Mouse (Mus musculus): ENCODE data around the gene Eya2. TPM values are rescaled to one million over a fixed set of nuclear protein-coding genes. Genes with fewer than 3 reads are reported as not detected.
A peak's percentile ranks its signal among the peaks of the same experiment; 100 is the strongest.

Gene Eya2
- polyA plus RNA-seq, 1 experiment from 2014 or later, result 4.4 TPM

DNA sequence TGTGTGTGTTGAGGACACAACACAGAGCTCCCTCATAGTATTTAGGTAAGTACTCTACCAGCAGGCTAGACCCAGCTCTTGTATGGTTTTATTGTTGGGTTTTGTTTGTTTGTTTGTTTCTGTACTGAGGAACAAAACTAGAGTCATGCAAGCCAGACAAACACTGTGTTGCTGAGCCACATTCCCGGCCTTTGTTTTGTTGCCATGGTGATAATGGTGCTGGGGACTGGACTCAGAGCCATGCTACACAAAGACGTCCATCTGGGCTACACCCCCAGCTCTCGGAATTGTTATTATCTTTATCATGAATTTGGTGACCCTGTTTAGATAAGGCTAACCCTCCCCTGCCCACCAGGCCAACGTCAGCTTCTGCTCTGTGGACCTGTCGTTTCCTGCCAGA lies 163.7 kb downstream of the Eya2 start:
- ATAC-seq, result peak; percentile 66; the same call in 1 of the 2 replicates
- H3K9ac ChIP-seq (replicated peaks), result no peak overlapping the region
- 8% methylated on average over 5 of the region's 5 CpGs for WGBS
- no peak overlapping the region for H3K27ac ChIP-seq
- no peaks in the 10 kb centered on the region for H3K36me3 ChIP-seq
- H3K9me3 ChIP-seq, result no peaks in the 10 kb centered on the region
- H3K4me2 ChIP-seq (replicated peaks), result no peak overlapping the region
- H3K4me1 ChIP-seq (replicated peaks), result peaks cover 23% of the 10 kb centered on the region
- H3K4me3 ChIP-seq (replicated peaks), result no peak overlapping the region
- H3K27me3 ChIP-seq, result no peaks in the 10 kb centered on the region

DNA sequence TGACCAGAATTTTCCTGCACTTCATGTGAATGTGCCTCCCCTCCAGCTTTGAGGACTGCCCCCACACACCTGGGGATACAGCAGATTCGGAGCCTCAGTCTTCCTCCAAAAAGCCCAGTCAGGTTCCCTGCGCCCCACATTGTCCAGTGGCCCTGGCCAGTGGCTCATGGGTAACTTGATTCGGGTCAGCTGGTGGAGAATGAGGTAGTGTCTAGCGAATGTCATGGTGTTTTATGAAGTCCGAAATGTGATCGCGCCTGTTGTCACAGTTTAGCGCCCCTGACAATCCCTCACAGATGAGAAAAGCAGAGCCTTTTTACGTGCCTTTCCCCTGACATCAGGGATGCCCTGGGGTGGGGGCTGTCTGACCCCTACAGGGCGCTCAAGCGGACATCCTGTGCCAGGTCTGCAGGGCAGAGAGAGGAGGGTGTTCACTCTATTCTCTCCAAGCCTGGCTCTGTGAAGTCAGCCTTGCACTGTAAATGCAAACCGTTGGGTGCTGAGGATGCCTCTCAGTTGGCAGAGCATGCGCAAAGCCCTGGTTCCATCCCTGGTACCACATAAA lies 164.7 kb downstream of the Eya2 start:
- H3K27ac ChIP-seq, result no peak overlapping the region
- ATAC-seq, result no peak
- H3K4me3 ChIP-seq (replicated peaks), result no peak overlapping the region
- no peaks in the 10 kb centered on the region for H3K9me3 ChIP-seq
- no peaks in the 10 kb centered on the region for H3K27me3 ChIP-seq
- WGBS, result 82% methylated on average over 13 of the region's 13 CpGs
- no peaks in the 10 kb centered on the region for H3K36me3 ChIP-seq
- peaks cover 23% of the 10 kb centered on the region for H3K4me1 ChIP-seq (replicated peaks)
- H3K4me2 ChIP-seq (replicated peaks), result no peak overlapping the region
- H3K9ac ChIP-seq (replicated peaks), result no peak overlapping the region

DNA sequence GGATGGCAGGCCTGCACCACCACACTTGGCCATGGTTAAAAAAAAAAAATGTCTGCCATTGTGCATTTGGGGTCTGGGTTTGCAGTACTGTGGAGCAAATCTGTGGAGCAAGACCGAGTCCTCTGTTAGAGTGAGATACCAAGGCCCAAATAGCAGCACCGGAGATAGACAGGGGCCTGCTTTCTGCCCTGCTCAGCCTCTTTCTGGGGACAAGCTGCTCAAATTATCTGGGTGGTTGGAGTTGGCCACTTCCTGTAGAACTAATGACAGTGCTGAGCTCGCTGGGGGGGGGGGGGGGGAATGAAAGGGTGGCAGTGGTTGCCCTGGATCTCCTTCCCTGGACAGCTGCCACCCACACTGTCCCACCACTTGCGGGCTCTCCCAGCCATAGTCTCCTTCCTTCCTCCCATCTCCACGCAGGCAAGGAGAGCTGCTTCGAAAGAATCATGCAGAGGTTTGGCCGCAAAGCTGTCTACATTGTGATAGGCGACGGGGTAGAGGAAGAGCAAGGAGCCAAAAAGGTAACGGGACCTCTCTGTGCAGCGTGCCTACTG lies 174.1 kb downstream of the Eya2 start:
- H3K27ac ChIP-seq, result peak overlapping the region; percentile 63
- H3K27me3 ChIP-seq, result no peaks in the 10 kb centered on the region
- WGBS, result 44% methylated on average over 10 of the region's 11 CpGs
- no peak overlapping the region for H3K4me3 ChIP-seq (replicated peaks)
- H3K9me3 ChIP-seq, result no peaks in the 10 kb centered on the region
- no peaks in the 10 kb centered on the region for H3K36me3 ChIP-seq
- H3K9ac ChIP-seq (replicated peaks), result no peak overlapping the region
- H3K4me1 ChIP-seq (replicated peaks), result peaks cover 12% of the 10 kb centered on the region
- peak; percentile 49 for ATAC-seq
- H3K4me2 ChIP-seq (replicated peaks), result no peak overlapping the region

DNA sequence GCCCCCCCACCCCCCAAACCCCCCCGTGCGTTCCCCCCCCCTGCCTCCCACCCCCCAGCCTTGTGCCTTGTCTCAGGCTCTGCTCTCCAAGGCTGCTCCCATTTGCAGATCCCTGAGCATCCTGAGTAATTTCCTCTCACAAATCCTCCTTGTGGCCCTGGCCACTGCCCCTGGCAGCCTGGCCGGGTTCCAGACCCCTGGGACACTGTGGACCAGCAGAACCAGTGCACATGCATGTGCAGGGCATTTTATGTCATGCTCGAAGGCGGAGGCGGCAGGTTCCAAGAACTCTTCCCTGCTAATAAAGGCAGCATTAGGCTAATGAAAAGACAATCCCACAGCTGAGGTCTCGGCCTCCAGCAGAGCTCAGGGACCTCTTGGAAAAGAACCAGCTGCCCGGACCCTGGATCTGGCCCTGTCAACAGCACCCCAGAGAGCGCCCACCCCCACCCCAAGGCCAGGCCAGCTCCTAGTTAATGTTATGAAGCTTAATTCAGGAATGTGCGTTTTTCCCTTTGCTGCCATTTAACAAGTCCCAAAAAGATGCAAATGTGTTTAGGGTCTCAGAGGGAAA lies 174.6 kb downstream of the Eya2 start:
- H3K27me3 ChIP-seq, result no peaks in the 10 kb centered on the region
- H3K9me3 ChIP-seq, result no peaks in the 10 kb centered on the region
- H3K27ac ChIP-seq, result peak overlapping the region; percentile 63
- peaks cover 12% of the 10 kb centered on the region for H3K4me1 ChIP-seq (replicated peaks)
- ATAC-seq, result peak; percentile 77
- H3K36me3 ChIP-seq, result no peaks in the 10 kb centered on the region
- no peak overlapping the region for H3K4me3 ChIP-seq (replicated peaks)
- H3K4me2 ChIP-seq (replicated peaks), result no peak overlapping the region
- H3K9ac ChIP-seq (replicated peaks), result no peak overlapping the region
- WGBS, result 25% methylated on average over 8 of the region's 10 CpGs

DNA sequence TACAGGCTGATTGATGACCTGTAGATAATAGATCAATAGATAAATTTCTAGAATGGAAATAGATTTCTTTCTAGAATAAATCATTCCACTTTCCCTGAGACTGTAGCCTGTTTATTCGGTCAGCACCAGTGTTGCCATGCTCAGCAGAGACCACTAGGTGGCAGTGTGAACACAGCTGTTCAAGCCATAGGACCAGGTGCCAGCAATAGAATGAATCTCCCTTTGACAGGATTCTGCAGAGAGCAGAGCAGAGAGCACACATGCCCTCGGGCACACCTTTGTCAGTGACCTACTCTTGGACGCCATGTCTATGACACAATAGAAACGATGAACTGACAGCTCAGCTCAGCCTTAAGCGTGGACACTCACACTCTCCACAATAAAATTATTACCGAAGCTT lies 184.1 kb downstream of the Eya2 start:
- no peaks in the 10 kb centered on the region for H3K27me3 ChIP-seq
- no peak overlapping the region for H3K4me3 ChIP-seq (replicated peaks)
- 27% methylated on average over 6 of the region's 6 CpGs for WGBS
- H3K9me3 ChIP-seq, result no peaks in the 10 kb centered on the region
- ATAC-seq, result peak; percentile 75
- H3K36me3 ChIP-seq, result peaks cover 20% of the 10 kb centered on the region
- H3K4me1 ChIP-seq (replicated peaks), result peaks cover 8% of the 10 kb centered on the region; the same call in 1 of the 2 replicates
- peak overlapping the region; percentile 70 for H3K27ac ChIP-seq
- H3K9ac ChIP-seq (replicated peaks), result no peak overlapping the region
- H3K4me2 ChIP-seq (replicated peaks), result no peak overlapping the region

DNA sequence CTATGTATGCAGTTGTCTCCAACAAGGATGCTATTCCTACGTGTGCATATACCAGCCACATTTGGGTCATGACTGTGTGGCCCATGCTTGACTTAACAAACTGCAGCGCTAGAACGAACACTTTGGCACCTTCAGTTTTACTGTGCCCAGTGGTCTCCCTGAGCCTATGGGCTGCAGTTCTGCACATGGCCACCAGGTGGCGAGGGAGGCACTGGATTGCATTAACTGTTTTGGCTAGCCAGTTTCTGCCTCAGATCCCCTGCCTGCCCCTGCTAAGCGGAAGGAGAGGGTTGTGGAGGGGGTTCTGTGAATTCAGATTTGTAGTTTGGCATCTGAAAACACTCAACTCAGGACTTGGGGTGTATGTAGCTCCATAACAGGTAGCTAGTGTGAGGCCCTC lies 187.5 kb downstream of the Eya2 start:
- Histone ChIP-seq H3K36me3 (peaks cover 51% of the 10 kb centered on the region), H3K9me3 (no peaks in the 10 kb centered on the region), H3K4me2 (replicated peaks) (no peak overlapping the region), H3K27ac (0 out of 2 replicates have a peak overlapping the region, but pooled peaks have one; percentile 9), H3K9ac (replicated peaks) (no peak overlapping the region), H3K4me3 (replicated peaks) (no peak overlapping the region), H3K27me3 (no peaks in the 10 kb centered on the region), H3K4me1 (replicated peaks) (peaks cover 8% of the 10 kb centered on the region; the same call in 1 of the 2 replicates)
- ATAC-seq, result peak; percentile 37
- WGBS, result 39% methylated on average over 5 of the region's 5 CpGs

DNA sequence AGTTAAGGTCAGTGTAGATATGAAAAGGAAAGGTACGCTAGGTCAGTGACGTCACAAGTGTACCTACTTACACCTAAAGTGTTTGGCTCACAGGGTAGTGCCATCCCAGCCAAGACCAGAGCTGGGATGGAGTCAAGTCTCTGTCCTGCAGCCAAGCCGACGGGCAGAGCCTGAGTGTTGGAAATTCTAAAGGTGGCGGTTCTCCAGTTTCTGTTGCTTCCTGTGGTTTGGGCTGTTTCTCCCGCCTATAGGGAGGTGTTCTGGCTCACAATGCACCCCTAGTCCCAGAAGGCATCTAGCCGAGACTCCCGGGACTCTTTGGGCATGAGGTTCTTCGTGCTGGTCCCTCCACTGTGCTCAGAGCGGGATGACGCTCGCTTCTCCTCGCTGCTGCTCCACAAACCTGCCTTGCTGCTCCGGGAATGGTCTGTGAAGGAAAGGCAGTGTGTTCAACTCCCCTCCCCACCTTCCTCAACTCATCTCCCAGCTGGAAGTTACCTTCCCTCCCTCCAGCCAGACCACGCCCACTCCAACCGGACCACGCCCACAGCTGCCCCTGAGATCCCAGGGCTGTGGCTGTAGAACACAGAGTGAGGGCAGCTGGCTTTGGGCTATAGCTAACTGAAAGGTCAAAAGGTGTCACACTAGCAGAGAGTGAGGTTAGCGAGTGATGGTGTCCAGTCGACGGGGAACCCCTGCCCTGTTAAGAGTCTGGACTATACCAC lies 190.6 kb downstream of the Eya2 start:
- H3K4me1 ChIP-seq (replicated peaks), result peaks cover 9% of the 10 kb centered on the region
- ATAC-seq, result no peak
- H3K4me3 ChIP-seq (replicated peaks), result no peak overlapping the region
- no peak overlapping the region for H3K9ac ChIP-seq (replicated peaks)
- H3K36me3 ChIP-seq, result peaks cover 83% of the 10 kb centered on the region
- H3K9me3 ChIP-seq, result no peaks in the 10 kb centered on the region
- WGBS, result 91% methylated on average over 20 of the region's 20 CpGs
- H3K27me3 ChIP-seq, result no peaks in the 10 kb centered on the region
- no peak overlapping the region for H3K27ac ChIP-seq
- no peak overlapping the region for H3K4me2 ChIP-seq (replicated peaks)

DNA sequence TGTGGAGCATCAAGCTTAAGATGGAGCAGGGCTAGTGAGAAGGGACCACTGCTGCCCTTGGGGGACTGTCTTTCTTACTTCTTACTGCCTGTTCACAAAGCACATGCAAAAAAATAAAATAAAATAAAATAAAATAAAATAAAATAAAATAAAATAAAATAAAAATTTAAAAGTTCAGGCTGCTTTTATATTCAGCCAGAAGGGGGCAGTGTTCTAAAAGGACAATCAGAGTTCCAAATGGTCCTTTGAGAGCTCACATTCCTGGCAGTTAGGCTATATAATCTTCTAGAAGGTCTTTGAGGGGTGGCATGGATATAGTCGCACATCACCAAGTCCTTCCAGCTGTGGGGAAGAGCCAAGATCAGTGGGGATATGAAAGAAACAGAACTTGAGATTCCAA lies 191.6 kb downstream of the Eya2 start:
- 75% methylated on average over 1 of the region's 1 CpGs for WGBS
- no peaks in the 10 kb centered on the region for H3K9me3 ChIP-seq
- no peak for ATAC-seq
- no peak overlapping the region for H3K27ac ChIP-seq
- H3K4me2 ChIP-seq (replicated peaks), result no peak overlapping the region
- peaks cover 88% of the 10 kb centered on the region for H3K36me3 ChIP-seq
- no peak overlapping the region for H3K9ac ChIP-seq (replicated peaks)
- no peak overlapping the region for H3K4me3 ChIP-seq (replicated peaks)
- H3K27me3 ChIP-seq, result no peaks in the 10 kb centered on the region
- peaks cover 19% of the 10 kb centered on the region for H3K4me1 ChIP-seq (replicated peaks)

DNA sequence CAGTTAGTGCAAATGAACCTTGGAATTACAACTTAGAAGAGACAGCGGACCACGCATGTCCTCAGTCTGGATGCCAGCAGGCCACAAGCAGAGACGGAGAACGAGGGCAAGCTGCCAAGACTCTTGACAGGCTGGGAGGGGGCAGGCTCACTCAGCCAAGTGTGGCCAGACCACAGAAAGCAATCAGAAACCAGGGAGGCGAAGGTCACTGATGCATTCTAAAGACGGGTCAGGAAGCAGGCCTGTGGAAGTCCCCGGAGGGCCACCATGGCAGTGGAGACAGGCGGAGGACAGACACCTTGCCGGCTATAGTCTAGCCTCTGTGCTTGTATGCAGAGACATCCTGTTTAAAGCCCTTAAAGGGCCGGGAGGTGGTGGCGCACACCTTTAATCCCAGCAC lies 193.2 kb downstream of the Eya2 start:
- Histone ChIP-seq H3K9ac (replicated peaks) (no peak overlapping the region), H3K4me3 (replicated peaks) (no peak overlapping the region), H3K9me3 (no peaks in the 10 kb centered on the region), H3K4me2 (replicated peaks) (no peak overlapping the region), H3K27ac (no peak overlapping the region; the same call in 1 of the 2 replicates), H3K36me3 (peaks cover 96% of the 10 kb centered on the region), H3K4me1 (replicated peaks) (peaks cover 21% of the 10 kb centered on the region), H3K27me3 (no peaks in the 10 kb centered on the region)
- no peak for ATAC-seq
- 59% methylated on average over 11 of the region's 11 CpGs for WGBS

DNA sequence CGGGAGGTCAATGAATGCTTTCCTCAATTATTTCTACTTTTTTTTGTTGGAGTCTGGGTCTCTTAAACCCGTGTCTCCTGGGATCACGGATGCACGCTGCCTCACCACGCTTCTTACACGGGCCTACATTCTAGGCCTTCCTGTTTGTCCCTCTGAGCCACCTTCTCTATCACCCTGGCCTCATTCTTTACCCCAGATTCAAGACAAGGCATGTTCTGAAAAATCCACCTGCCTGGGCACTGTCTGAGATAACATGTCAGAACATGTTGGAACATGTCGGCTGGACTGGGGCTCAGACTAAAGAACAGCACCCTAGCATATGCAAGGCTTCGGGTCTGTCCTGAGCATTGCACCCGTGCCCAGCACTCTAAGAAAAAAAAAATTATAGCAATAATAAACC lies 194.0 kb downstream of the Eya2 start:
- H3K4me1 ChIP-seq (replicated peaks), result peaks cover 21% of the 10 kb centered on the region
- H3K4me2 ChIP-seq (replicated peaks), result no peak overlapping the region
- no peak overlapping the region for H3K27ac ChIP-seq
- peaks cover 96% of the 10 kb centered on the region for H3K36me3 ChIP-seq
- no peaks in the 10 kb centered on the region for H3K9me3 ChIP-seq
- ATAC-seq, result no peak
- H3K27me3 ChIP-seq, result no peaks in the 10 kb centered on the region
- H3K9ac ChIP-seq (replicated peaks), result no peak overlapping the region
- 98% methylated on average over 9 of the region's 9 CpGs for WGBS
- no peak overlapping the region for H3K4me3 ChIP-seq (replicated peaks)

DNA sequence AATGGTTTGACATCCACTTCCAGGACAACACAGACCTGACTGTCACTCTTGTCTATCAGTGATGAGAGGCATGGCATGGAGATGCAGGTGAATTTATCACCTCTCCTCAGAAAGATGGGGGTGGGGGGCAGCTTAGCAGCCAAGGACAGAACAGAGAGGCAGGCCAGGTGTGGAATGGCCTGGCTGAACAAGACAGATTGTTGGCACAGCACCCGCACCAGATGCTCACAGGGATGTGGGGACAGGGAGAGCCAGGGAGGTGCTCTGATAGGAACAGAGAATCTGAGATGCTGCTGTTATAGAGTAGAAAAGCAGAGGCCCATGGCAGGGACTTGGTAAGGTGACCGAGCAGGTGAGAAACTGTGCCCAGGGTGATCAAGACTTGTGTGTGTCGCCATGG lies 194.8 kb downstream of the Eya2 start:
- H3K4me3 ChIP-seq (replicated peaks), result no peak overlapping the region
- H3K4me1 ChIP-seq (replicated peaks), result peaks cover 21% of the 10 kb centered on the region
- no peak overlapping the region for H3K9ac ChIP-seq (replicated peaks)
- no peak for ATAC-seq
- H3K9me3 ChIP-seq, result no peaks in the 10 kb centered on the region
- no peak overlapping the region for H3K27ac ChIP-seq
- no peaks in the 10 kb centered on the region for H3K27me3 ChIP-seq
- peaks cover 96% of the 10 kb centered on the region for H3K36me3 ChIP-seq
- 90% methylated on average over 3 of the region's 3 CpGs for WGBS
- no peak overlapping the region for H3K4me2 ChIP-seq (replicated peaks)

DNA sequence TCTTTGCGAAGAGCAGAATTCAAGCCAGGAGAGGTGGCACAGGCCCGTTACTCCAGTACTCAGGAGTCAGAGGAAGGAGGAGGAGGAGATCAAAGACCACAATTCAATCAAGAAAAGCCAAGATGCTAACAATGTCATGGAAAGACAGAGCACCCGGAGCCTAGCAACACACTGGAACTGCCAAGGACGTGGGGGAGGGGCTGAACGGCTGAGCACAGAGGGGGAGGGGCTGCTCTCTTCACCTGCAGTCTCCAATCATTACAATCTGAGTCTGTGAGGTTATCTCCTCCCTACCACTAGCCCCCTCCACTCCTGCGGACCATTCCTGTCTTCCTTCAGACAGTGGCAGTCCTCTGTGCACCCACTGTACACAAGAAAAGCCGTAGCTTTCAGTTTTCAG lies 196.2 kb downstream of the Eya2 start:
- no peaks in the 10 kb centered on the region for H3K9me3 ChIP-seq
- H3K27ac ChIP-seq, result peak overlapping the region; percentile 73
- H3K4me3 ChIP-seq (replicated peaks), result no peak overlapping the region
- H3K36me3 ChIP-seq, result peaks cover 93% of the 10 kb centered on the region
- no peaks in the 10 kb centered on the region for H3K27me3 ChIP-seq
- no peak overlapping the region for H3K4me2 ChIP-seq (replicated peaks)
- ATAC-seq, result peak; percentile 60; the same call in 1 of the 2 replicates
- no peak overlapping the region for H3K9ac ChIP-seq (replicated peaks)
- peaks cover 21% of the 10 kb centered on the region for H3K4me1 ChIP-seq (replicated peaks)
- 43% methylated on average over 7 of the region's 7 CpGs for WGBS

Data from midbrain, embryonic 13.5 days (tissue).